Mouse (Mus musculus) kidney, postnatal 25 days (tissue): ENCODE measurements at regions not wholly inside any gene's neighbourhood (a gene's known extent, or its start where the extent isn't known, plus 50 kb on each side); places are given as distances from the start of the nearest gene placed in this dataset.
"Not testable (repeated sequence)": the region's sequence is repeated elsewhere in the genome, so short reads cannot be mapped to it uniquely, and the experiment has no call there.

ENCODE experiments used
- DNase-seq, 2 experiments: peaks; one replicate each; pipeline ENCODE4 v3.0.0; 2021; ENCODE audit warnings: mixed read lengths in 2 of 2

DNA sequence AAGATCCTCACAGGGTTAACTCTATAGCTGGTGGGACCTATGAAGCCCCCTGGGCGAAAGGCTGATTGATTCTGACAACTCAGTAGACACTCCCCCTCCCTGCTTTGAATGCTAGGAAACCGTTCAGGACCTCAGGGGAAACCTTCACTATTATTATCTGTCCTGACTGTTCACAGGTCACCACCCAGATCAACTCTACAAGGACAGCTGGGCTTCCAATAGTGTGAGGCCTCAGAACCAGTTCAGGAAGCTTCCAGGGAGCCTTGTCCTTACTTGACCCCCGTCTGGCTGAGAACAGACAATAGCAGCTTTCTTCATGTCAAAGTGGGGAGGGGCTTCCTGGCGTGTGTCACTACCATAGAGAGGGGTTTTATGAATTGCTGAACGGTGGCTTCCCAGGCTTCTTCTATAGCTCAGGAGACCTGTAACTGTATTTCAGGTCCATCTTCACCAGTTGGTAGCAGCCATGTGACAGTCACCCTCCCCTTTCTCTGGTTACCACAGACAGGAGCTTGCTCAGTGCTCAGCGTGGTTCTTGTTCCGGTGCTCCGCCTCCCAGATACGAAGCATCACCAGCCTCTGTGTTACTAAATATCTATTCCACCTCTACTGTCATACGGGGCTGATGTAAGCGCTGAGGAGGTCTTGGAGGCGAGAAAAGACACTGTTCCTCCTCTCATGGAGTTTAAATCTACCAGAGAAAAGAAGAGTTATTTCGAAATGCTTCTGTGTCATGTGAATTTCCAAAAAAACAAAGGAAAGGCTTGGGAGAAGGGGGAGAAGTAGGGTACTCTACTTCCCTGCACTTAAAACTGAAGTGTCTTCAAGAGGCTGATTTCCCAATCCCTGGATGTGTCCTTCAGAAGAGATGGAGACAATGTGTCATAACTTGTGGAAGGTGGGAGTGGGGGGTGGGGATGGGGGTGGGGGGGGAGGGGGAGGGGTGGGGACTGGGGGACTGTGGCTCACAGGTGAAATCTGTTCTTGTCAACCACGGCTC lies 96.9 kb downstream of the Vcpkmt start:
- peak; percentile 63 to 83 for DNase-seq

DNA sequence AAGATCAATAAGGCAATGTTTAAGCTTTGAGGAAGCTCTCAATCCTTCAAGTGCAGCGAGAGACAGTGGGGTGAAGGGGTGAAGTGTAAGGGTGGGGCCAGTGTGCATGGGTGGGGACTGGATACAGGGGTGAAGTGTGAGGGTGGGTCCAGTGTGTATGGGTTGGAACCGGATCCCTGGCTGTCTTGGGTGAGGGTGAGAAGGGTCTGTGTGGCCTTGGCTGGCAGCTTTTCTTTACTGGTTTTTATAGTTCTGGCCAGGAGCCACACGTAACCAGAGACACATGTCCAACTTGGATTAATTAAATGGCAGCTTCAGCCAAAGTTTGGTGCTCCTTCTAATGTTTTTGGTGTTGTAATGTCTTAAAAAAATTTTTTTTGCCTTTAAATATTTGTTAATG lies 101.4 kb downstream of the Vcpkmt start:
- DNase-seq: no peak

DNA sequence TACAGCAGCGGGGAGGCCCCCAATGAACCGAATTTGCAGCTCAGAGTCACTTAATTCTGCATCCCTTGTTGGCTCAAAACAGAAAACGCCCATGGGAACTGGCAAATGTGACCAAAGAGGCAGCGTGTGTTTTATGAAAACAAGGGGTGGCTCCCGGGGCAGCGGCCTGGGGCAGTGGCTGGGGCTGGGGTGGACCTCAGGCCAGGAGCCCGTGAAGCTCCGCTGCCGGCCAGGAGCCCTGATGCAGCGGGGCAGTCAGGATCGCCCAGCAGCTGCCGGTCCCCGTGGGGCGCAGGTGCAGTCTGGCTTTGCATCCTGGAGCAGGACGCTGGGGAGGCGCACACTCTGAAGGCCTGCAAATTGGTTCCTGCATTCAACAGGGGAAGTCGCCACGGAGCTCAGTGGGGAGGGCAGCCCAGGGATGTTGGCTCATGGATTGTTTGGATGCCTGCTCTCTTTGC lies 104.4 kb upstream of the Gm9887 start:
- peak in 1 of 2 experiments; percentile 10 for DNase-seq

DNA sequence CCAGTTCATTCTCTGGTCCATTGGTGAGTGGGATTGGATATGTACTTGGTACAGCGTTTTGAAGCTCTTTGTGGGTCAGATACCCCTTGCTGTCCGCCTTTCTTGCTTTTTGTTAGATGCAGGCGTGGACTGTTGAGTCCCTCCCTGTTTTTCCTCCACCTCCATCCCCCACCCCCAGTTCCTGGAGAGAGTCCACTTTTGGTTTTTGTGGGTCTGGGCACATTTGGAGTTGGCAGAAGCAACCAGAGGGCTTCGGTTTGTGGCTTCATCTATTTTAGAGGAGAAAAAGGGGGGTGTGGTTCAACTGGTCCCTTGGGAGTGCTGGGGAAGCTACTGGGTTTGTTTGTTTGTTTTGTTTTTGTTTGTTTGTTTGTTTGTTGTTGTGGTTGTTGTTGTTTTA lies 103.9 kb upstream of the Gm9887 start:
- no peak for DNase-seq

DNA sequence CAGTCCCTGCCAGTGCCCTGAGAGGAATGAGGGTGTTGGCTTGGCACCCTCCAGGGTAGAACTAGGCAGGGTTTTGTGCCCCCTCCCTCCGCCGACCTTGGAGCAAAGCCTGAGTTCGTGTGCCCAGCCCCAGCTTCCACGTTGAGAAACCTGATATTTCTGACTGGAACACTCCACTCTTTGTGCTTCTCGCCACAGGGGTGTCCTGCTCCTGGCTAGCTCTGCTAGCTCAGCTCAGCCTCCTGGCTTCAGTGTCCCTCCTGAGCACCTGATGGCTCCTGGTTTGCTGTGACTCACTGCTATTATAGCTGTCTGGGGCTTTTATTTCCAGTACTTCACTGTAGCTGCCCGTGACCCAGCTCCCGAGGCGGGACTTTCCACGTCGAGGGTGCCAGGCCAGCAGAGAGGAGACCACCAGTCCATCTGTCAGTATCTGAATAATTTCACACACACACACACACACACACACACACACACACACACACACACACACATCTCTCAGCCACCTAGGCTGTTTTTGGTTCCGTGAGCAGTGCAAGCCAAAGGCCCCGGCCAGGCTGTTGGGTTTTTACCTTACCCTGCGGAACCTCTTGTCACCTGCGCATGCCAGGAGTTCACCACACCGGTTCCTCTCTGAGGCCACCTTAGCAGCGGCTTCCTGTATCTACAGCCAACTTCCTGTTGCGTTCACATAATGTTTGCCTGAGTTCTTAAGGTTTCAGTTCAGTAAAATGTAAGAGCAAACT lies 102.8 kb upstream of the Gm9887 start:
- DNase-seq: no peak

DNA sequence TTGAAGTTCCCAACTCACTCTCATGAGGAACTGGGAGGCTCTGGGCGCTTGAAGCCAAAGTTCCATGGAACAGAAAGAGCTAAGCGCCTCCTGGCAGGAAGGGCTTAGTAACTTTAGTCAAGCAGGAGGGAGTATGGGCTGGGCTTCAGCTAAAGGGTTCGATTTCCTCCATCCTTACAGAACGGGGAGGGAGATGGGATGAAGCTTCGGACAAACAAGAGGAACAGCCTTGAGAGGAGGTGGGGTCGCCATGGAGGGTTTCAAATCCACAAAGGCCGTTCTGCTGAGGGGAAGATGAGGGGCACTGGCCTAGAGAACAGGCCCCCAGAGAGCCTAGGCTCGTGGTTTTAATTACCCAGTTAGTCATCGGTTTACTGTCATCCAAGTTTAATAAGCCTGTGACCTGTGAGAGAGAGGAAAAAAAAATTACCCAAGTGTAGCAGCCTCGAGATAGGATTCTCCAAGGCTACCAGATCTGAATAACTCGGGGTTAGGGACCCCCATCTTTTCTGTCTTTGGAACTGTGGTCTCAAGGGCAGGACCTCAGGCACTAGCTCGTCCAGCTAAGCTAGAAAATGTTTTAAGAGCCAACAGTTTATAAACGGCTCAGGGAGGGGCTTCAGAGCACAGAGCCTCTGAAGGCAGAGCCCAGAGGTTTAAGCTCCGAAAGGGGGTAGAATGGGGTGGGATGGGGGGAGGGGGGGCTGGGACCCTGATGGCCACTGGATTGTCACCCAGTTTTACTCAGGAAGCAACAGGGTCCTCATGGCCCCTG lies 102.1 kb upstream of the Gm9887 start:
- DNase-seq: no peak

DNA sequence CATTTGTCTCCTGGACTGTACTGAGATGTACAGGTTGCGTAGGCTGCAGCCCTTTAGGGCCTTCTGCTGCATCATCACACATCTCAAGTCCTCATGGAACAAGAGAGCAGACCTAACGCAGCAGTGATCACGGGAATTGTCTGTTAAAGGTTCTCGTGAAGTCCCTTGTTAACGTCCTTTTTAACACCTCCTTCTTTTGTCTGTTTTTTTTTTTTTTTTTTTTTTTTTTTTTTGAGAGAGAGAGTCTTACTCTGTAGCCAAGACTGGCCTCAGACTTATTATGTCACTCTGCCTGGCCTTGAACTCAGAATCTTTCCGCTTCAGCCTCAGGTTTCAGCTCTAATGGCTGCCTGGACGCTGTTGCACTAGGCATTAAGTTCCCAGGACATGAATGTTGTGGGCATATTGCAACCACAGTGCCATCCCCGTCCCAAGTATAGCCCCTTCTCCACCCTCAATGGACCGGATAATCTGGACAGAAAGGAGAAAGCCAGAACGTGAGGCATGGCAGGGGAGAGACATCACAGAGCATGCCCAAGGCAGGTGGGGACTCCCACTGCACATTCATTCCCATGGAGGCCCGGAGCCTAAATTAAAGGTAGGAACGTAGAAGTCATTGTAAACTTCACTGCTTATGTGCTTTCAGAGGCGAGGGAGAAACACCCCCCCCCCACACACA lies 101.3 kb upstream of the Gm9887 start:
- no peak for DNase-seq

DNA sequence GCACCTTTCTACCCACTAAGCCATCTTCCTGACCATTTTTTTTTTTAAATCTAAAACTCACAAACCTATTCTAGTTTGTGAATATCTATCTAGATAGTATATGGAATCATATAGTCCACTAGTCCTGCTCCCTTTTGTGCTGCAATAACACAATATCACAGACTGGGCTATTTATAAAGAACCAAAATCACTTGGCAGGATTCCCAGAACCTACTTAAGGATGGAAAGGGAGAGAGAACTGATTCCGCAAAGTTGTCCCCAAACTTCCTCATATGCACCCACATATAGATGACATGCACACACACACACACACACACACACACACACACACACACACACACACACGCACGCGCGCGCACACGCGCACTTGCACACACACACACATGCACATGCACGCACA lies 100.7 kb upstream of the Gm9887 start:
- no peak for DNase-seq

DNA sequence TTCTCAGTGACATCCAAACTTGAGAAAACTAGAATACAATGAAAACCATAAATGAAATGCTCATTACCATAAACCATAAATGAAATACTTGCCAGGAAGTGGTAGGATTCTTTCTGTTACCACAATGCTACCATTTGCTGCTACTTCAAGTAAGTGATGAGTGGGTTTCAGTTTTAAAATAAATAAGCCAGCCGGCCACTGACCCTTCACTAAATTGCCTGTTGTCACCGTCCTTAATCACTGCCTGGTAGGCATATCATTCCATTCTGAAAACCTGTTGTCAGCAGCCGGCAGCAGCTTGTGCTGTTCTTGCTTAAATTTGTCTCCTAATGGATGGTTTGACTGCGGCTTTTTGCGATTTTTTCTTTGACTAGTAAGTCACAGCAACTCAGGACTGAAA lies 99.6 kb upstream of the Gm9887 start:
- DNase-seq: no peak

DNA sequence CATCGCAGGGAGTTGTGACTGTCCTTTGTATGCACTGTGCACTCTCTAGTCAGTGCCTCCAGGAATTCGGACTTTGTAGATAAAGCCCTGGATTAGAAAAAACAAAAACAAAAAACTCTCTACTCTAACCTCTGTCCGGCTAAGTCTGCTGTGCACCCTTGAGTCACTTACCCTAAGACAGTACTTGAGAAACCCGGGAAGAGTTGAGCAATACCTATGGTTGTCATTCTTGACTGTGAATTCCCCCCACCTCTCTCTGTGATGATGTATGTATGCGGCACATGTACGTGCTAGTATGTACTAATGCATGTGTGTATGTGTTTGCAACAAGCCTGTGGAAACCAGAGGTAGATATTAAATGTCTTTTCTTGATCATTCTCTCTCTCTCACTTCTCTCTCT lies 96.7 kb upstream of the Gm9887 start:
- no peak for DNase-seq

DNA sequence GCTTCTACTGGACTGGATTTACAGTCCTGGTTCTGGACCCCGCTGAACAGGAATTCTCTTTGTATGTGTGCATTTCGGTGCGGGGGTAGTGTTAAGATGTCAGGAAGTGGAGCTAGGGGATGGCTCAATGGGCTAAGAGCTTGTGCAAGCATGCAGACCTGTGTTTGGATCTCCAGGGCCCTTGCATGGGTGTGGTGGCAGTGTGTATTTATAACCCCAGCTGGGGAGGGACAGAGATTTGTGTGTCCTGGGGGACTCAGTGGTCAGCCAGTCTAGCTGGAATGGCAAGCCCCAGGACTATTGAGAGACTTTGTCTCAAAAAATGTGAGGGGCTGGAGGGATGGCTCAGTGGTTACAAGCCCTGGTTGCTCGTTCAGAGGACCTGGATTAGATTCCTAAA lies 95.1 kb upstream of the Gm9887 start:
- no peak for DNase-seq

DNA sequence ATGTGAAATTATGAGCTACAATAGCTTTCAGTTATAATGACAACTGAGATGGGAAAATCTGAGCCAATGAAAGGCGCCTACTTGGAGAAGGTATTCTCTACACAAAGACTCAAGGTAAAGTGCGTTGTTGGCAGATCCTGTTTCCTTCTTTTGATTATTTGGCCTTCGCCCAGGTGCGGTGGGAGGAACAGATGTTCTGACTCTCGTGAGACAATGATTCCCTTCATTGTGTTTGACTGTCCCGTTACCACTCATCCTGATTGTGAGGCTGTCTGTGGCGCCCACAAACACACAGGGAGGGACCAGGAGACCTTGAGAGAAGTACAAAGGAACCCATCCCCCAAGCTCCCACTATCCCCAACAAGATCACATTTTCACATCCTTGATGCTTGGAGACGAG lies 92.6 kb upstream of the Gm9887 start:
- DNase-seq: no peak

DNA sequence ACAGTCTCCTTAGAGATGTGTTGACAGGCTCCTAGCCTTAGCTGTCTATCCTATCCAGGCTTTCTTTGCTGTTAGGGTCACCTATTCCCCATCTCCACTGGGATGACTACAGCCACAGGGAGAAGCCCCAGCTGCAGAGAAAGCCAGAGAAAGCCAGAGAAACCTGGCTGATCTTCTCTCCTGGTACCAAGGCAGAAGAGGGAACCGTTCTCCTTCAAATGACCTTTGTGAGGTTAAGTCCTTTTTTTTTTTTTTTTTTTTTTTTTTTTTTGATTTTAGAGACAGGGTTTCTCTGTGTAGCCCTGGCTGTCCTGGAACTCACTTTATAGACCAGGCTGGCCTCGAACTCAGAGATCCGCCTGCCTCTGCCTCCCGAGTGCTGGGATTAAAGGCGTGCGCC lies 91.1 kb upstream of the Gm9887 start:
- DNase-seq: not testable (repeated sequence)

DNA sequence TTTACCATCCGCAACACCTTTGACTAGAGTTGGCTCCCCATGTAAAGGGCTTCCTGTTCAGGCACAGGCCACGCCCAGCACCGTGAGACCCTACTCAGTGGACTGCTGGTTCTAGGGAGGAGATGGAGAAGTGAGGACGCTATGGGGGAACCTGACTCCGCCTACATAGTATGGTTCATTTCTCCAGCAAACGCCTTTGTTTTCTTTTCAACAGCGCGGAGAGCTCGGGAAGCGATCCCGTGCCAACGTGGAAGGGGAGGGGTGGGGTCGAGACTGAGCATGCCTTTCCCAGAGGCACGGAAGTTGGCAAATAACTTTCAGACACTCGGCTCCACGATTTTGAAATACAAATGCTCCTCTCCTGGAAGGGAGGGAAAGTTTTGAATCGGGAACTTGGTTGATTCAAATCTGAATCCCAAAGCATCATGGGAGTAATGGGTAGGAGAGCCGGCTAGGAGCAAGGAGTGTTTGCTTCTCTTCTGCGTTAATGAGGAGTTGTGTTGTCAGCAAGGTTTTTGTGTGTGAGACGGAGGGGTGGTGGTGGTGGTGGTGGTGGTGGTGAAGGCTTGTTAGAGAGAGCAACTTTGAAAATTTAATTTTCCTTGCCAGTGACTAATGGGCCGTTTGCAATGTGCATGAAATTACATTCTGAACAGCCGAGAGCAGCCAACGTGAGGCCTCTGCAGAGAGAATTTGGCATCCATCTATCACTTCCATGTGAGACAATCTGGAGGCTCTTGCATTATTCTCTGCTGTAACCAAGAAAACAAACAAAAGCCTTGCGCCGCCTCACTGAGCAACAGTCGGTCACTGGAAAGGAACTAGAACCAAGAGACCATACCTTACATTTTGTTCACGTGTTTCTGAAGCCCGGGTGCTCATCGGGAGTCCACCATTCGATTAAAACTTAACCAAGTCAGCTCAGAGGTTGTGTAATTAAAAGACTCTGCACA lies 89.9 kb upstream of the Gm9887 start:
- DNase-seq: peak; percentile 56 to 71

DNA sequence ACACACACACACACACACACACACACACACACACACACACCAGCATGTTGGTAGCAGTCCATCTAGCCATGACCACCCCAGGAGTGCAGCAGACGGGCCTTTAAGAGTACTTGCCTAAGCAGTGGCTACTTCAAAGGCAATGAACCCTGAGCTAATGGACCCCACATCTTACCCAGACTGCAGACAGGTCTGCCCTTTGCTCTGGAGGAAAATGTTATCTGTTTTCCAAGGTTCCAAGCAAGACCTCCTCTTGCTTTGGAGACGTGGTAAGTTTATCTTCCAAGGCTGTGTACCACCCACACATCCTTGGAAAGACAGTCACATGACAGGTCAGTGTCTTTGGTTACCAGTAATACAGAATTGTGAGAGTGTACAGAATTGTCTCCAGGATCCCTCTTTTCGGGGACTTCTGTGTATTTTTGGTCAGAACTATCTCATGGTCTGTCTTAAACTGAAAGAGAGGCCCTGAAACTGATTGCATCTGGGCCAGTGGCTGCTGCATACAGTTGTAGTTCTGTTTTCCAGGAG lies 88.4 kb upstream of the Gm9887 start:
- DNase-seq: no peak

DNA sequence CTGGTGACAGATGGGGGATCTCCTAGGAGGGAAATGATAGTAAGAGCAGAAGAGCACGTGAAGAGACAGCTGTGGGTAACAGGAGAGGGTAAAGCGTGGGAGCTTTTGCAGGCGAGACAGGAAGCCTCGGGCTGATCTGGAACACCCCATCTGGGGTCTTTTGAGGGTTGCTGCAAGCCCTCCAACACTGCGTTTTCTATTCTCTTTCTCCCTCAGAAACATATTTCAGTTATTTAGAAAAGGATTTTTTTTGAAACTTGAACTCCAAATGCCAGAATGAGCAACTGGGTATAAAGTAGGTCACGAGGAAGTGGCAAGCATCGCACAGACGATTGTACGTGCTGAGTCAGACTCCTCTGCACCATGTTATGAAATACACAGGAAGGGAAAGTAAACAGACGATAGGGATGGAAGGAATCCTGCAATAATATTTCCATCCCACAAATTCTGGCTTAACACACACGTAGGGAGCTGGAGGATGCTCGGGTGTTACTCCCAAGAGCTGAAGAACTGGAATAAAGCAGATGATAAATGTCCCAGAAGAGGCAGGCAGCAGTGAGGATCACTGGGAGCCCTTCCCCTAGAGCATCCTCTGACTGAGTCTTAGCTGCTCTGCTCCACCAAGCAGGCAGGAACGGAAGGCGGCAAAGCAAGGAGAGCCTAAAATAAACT lies 86.0 kb upstream of the Gm9887 start:
- DNase-seq: peak; percentile 26 to 54

DNA sequence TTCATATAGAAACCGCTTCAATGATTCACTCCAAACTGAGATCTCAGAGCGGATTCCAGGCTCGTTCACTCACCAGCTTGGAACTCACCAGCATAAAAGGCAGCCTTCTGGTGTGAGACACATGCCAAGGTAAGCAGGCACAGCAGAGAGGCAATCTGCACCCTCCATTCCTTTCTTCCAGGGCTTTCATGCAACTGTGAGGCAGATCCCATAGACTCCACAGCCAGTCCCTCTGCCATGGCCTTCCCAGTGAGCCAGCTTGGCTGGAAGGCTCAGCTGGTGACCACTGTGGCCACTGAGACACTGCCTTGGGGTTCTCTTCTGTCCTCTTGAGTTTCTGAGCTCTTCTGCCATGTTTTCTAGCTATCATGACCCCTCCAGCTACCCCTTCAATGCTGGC lies 84.5 kb upstream of the Gm9887 start:
- DNase-seq: no peak

DNA sequence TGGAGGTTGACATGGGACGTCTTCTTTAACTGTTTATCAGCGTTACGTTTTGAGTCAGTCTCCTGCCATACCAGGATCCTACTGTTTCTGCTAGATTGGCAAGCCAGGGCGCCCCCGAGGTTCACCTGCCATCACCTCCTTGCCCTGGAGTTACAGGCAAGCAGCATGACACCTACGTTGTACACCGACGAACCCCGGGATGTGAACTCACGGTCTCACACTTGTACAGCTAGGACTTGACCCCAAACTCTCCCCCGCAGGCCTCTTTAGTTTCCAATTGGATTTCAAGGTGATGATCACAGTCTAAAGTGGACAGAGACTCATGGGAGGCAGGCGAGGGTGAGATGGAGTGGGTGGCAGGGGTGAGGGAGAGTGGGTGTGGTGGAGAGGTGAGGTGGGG lies 83.9 kb upstream of the Gm9887 start:
- DNase-seq: no peak

DNA sequence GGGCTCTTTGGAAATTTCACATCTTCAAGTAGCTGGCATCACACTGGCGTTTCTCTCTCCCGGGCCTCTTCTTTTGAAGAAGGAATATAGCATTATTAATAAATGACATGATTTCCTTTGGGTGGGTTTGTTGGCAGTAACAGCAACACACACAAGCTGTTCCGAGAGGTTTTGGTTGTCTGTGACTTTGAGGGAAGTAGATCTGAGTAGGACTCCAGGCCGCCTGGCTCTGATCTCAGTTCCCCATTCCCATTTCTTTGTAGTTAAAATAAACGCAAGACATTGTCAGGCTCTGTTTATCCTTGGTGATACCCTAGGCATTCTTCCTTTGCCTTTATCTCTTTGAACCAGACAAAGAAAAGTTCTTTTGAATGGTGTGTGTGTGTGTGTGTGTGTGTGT lies 83.3 kb upstream of the Gm9887 start:
- no peak for DNase-seq

DNA sequence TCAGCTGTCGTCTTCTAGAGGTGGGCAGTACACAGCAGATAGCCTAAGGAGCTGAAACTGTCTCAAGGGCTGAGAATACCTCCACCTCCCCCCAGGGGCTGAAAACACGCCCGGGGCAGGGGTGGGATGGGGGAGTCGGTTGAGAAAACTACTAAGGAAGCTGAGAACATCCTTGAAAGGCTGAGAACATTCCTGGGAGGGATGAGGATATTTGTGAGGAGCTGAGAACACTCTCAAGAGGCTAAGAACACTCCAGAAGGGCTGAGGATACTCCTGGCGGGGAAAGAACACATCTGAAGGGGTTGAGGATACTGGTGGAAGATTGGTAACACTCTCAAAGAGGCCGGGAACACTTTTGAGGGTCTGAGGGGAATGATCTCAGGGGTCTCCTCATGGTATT lies 81.3 kb upstream of the Gm9887 start:
- no peak for DNase-seq
